Comparison of ENCODE assay signal across 9 mouse cellular contexts in genomic region chr15:97813452-97814204, GRCm38 (mm10). TPM values are rescaled to one million over a fixed set of nuclear protein-coding genes. Genes with fewer than 3 reads are reported as not detected.
DNase-seq lines count a peak whose midpoint lies in the region; ATAC-seq and TF ChIP-seq lines count a peak whose summit lies in the region.
"Had no signal": no experiment of that assay in that cellular context is flagged by ENCODE, and none has a peak within 500 bp of the region (broad histone marks: within the 10 kb centered on the region; RNA-seq: fewer than 3 reads in every experiment).

No protein-coding gene starts in this region.

- no peaks in the 10 kb centered on the region for H3K27me3 ChIP-seq in hindbrain, embryonic 13.5 days

- TF ChIP-seq CTCF in layer of hippocampus, adult 2 months (conservative IDR thresholded peaks at IDR 0.05): no peak
- no peak for TF ChIP-seq CTCF in embryonic fibroblast, embryonic 13.5 days (IDR thresholded peaks at IDR 0.05; ENCODE audit: borderline replicate concordance, insufficient read depth, low read length)
- TF ChIP-seq CTCF in lung, adult 2 months (IDR thresholded peaks at IDR 0.05; ENCODE audit: insufficient read depth, low read length): no peak

- H3K36me3 ChIP-seq in hindbrain, embryonic 13.5 days: peaks cover 25% of the 10 kb centered on the region

- peak overlapping the region; percentile 88 for H3K27ac ChIP-seq in layer of hippocampus, adult 2 months
- peak overlapping the region; percentile 13 for H3K27ac ChIP-seq in embryonic fibroblast, embryonic 13.5 days (ENCODE audit: insufficient read depth, low read length)
- peak overlapping the region; percentile 76 for H3K27ac ChIP-seq in hindbrain, embryonic 13.5 days

- no peak overlapping the region for H3K4me3 ChIP-seq in layer of hippocampus, adult 2 months
- no peak overlapping the region for H3K4me3 ChIP-seq in embryonic fibroblast, embryonic 13.5 days (ENCODE audit: insufficient read depth, low read length)
- no peak overlapping the region for H3K4me3 ChIP-seq in hindbrain, embryonic 13.5 days
- no peak overlapping the region for H3K4me3 ChIP-seq in lung, adult 2 months (replicated peaks; ENCODE audit: extremely low read depth, low read depth, low read length)
- H3K4me3 ChIP-seq: erythroblast, embryonic 14.5 days had no signal

- no peaks in the 10 kb centered on the region for H3K9me3 ChIP-seq in hindbrain, embryonic 13.5 days

- 54% methylated on average over 21 of the region's 21 CpGs for WGBS in hindbrain, embryonic 13.5 days
- WGBS in lung, adult 2 months: 26% methylated on average over 21 of the region's 21 CpGs

- ATAC-seq in hindbrain, embryonic 13.5 days (ENCODE audit: low FRiP score): 0 out of 2 replicates have a peak, but pooled peaks have one; percentile 15
- no peak for ATAC-seq in CD4-positive, CD25-positive, alpha-beta regulatory T cell, adult 4 months

- H3K4me2 ChIP-seq in hindbrain, embryonic 13.5 days: 0 out of 2 replicates have a peak overlapping the region, but pooled peaks have one; percentile 13

- TF ChIP-seq POLR2A in embryonic fibroblast, embryonic 13.5 days (IDR thresholded peaks at IDR 0.05; ENCODE audit: low read depth, low read length): no peak
- no peak for TF ChIP-seq POLR2A in lung, adult 2 months (IDR thresholded peaks at IDR 0.05; ENCODE audit: borderline replicate concordance, extremely low read depth, low read depth, low read length)

- 0 out of 2 replicates have a peak overlapping the region, but pooled peaks have one; percentile 47 for H3K9ac ChIP-seq in hindbrain, embryonic 13.5 days

- peaks cover 18% of the 10 kb centered on the region for H3K4me1 ChIP-seq in embryonic fibroblast, embryonic 13.5 days (ENCODE audit: control insufficient read depth, insufficient read depth, low read length)
- H3K4me1 ChIP-seq in hindbrain, embryonic 13.5 days (replicated peaks): peaks cover 44% of the 10 kb centered on the region
- H3K4me1 ChIP-seq in lung, adult 2 months (ENCODE audit: control insufficient read depth, insufficient read depth, low read length): peaks cover 61% of the 10 kb centered on the region

- no peak for DNase-seq in layer of hippocampus, adult 2 months (ENCODE audit: low spot score in 2 of 2)
- no peak for DNase-seq in layer of hippocampus, postnatal 10 days (ENCODE audit: low spot score in 2 of 2)
- peak; percentile 59 for DNase-seq in lung, adult 2 months
- DNase-seq in thymus, postnatal 36 days: no peak
- DNase-seq in testis, postnatal 10 days (ENCODE audit: low spot score): no peak

RNA-seq across cellular contexts. Expression of gene Hdac7, which starts 30.7 kb away (rescaled TPM):
- 10 to 100 TPM; 23.8 to 28.5 TPM for total RNA-seq in layer of hippocampus, adult 2 months (2021)
- 10 to 100 TPM; 29.1 to 32.0 TPM for total RNA-seq in layer of hippocampus, postnatal 10 days (2021)
- polyA plus RNA-seq in embryonic fibroblast, embryonic 13.5 days (2011; ENCODE audit: insufficient read length, low read depth, missing spikeins): 51.8 and 60.1 TPM in 2 replicates
- 27.9 and 28.1 TPM in 2 replicates for polyA plus RNA-seq in hindbrain, embryonic 13.5 days (2015; fragmentation: Nextera tagmentation; extraction: Ambion mirVana)
- 254 and 294 TPM in 2 replicates for polyA plus RNA-seq in lung, adult 2 months (2012; rRNA removed)
- polyA plus RNA-seq in CD4-positive, CD25-positive, alpha-beta regulatory T cell, adult 4 months (2017; shearing (Covaris generic)): 10 to 100 TPM; 68.2 to 74.2 TPM

RNA-seq across cellular contexts. Expression of gene Slc48a1, which starts 35.3 kb away (rescaled TPM):
- total RNA-seq in layer of hippocampus, adult 2 months (2021): 100 to 1,000 TPM; 133 to 135 TPM
- 100 to 1,000 TPM; 104 to 118 TPM for total RNA-seq in layer of hippocampus, postnatal 10 days (2021)
- polyA plus RNA-seq in embryonic fibroblast, embryonic 13.5 days (2011; ENCODE audit: insufficient read length, low read depth, missing spikeins): 136 and 167 TPM in 2 replicates
- 59.8 and 62.9 TPM in 2 replicates for polyA plus RNA-seq in hindbrain, embryonic 13.5 days (2015; fragmentation: Nextera tagmentation; extraction: Ambion mirVana)
- polyA plus RNA-seq in lung, adult 2 months (2012; rRNA removed): 158 and 174 TPM in 2 replicates
- polyA plus RNA-seq in CD4-positive, CD25-positive, alpha-beta regulatory T cell, adult 4 months (2017; shearing (Covaris generic)): 10 to 100 TPM; 33.9 to 37.1 TPM

RNA-seq across cellular contexts. Expression of gene Rapgef3, which starts 45.9 kb away (rescaled TPM):
- total RNA-seq in layer of hippocampus, adult 2 months (2021): 10 to 100 TPM; 45.5 to 46.8 TPM
- total RNA-seq in layer of hippocampus, postnatal 10 days (2021): 10 to 100 TPM; 37.3 to 43.3 TPM
- polyA plus RNA-seq in embryonic fibroblast, embryonic 13.5 days (2011; ENCODE audit: insufficient read length, low read depth, missing spikeins): 6.6 and 10.8 TPM in 2 replicates
- 10.4 and 10.8 TPM in 2 replicates for polyA plus RNA-seq in hindbrain, embryonic 13.5 days (2015; fragmentation: Nextera tagmentation; extraction: Ambion mirVana)
- 94.2 and 133 TPM in 2 replicates for polyA plus RNA-seq in lung, adult 2 months (2012; rRNA removed)
- polyA plus RNA-seq in CD4-positive, CD25-positive, alpha-beta regulatory T cell, adult 4 months (2017; shearing (Covaris generic)): 1 to 10 TPM in 1 of 2 experiments, under 1 TPM in 1; 0.31 to 1.5 TPM
- polyA plus RNA-seq: erythroblast, embryonic 14.5 days had no signal

Comparison
In these comparisons a context has a peak if more than half of its experiments do, and no peak if none do; other contexts are left out.
1. H3K27ac ChIP-seq: peak in every context shown above with its lines; median percentile 88 in layer of hippocampus, adult 2 months; 76 in hindbrain, embryonic 13.5 days; 13 in embryonic fibroblast, embryonic 13.5 days.